Mouse (Mus musculus) E14TG2a.4 (cell line): ENCODE measurements around the gene Gm5485.
A peak's percentile ranks its signal among the peaks of the same experiment; 100 is the strongest.

Experiments used
- H3K27me3 ChIP-seq: 2 replicates; pipeline ENCODE4 v1.6.1; 2014; ENCODE audit warnings: low read length, control low read depth; ENCODE audit not compliant: insufficient read depth
- H3K36me3 ChIP-seq: 2 replicates; pipeline ENCODE4 v1.6.1; 2014; ENCODE audit warnings: low read length, control low read depth; ENCODE audit not compliant: insufficient read depth
- H3K4me1 ChIP-seq: replicated peaks from 2 replicates; pipeline ENCODE4 v1.6.1; 2014; ENCODE audit warnings: low read depth, low read length, control low read depth
- H3K4me3 ChIP-seq: replicated peaks from 2 replicates; pipeline ENCODE4 v1.5.1; 2014; ENCODE audit warnings: mild to moderate bottlenecking, low read length
- H3K9me3 ChIP-seq: 2 replicates; pipeline ENCODE4 v1.6.1; 2014; ENCODE audit warnings: low read length, control low read depth
- CTCF ChIP-seq: conservative IDR thresholded peaks from 2 replicates; pipeline ENCODE4 v1.5.1; 2014; ENCODE audit warnings: low read length
- NANOG ChIP-seq: IDR thresholded peaks from 2 replicates; pipeline ENCODE4 v1.6.1; 2014; ENCODE audit warnings: borderline replicate concordance, low read length, mixed read lengths
- POU5F1 ChIP-seq: IDR thresholded peaks from 2 replicates; pipeline ENCODE4 v1.6.1; 2014; ENCODE audit warnings: low read length, borderline replicate concordance

Gene Gm5485

GRCm38 (mm10) chr16:48424069-48424468 is 11.9 kb upstream of the Gm5485 start:
- no peak for TF ChIP-seq POU5F1
- TF ChIP-seq CTCF: no peak
- no peak for TF ChIP-seq NANOG
- Histone ChIP-seq H3K36me3 (no peaks in the 10 kb centered on the region), H3K9me3 (peaks cover 26% of the 10 kb centered on the region), H3K4me3 (no peak overlapping the region), H3K4me1 (peaks cover 22% of the 10 kb centered on the region), H3K27me3 (peaks cover 7% of the 10 kb centered on the region; the same call in 1 of the 2 replicates)

DNA sequence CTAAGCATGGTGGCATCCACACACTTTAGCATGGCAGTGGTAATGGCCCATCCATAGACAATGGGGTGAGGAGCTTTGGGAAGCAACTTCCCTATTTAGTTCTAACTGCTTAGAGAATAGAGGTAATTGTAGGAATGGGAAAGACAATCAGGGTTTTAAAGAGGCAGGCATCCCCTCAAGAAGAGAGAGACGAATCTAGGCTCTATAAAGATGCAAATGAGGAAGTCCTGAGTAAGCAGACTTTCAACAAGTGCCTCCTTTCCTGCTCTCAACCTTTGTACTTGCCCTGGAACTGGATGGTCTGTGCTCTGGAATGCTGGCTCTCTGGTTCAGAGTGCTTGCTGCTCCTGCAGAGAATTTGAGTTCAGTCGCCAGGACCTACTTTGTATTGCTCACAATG is 10.3 kb upstream of the Gm5485 start:
- TF ChIP-seq POU5F1 (no peak), NANOG (peak; percentile 99)
- H3K27me3 ChIP-seq: peaks cover 8% of the 10 kb centered on the region; the same call in 1 of the 2 replicates
- no peaks in the 10 kb centered on the region for H3K36me3 ChIP-seq
- H3K4me3 ChIP-seq: no peak overlapping the region
- H3K9me3 ChIP-seq: peaks cover 26% of the 10 kb centered on the region
- H3K4me1 ChIP-seq: peaks cover 20% of the 10 kb centered on the region

DNA sequence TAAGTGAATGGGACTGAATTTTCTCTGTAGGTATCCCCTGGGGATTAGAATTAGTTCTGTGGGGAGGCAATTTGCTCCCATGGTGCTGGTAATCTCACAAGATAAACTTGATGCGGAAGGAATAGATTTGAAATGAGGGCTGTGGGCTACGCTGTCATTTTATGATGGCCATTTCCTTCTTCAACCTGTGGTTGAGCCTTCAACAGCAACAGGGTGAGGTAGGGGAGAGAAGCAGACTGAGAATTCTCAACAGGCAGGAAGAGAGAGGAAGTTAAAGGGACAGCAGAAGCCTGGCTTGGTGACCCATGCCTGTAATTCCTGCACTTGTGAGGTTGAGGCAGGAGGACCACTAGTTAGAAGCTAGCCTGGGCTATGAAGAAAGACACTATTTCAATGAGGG is 6.8 kb upstream of the Gm5485 start:
- Histone ChIP-seq H3K36me3 (no peaks in the 10 kb centered on the region), H3K4me3 (no peak overlapping the region), H3K27me3 (peaks cover 8% of the 10 kb centered on the region; the same call in 1 of the 2 replicates), H3K9me3 (peaks cover 9% of the 10 kb centered on the region; the same call in 1 of the 2 replicates), H3K4me1 (peaks cover 19% of the 10 kb centered on the region)
- no peak for TF ChIP-seq POU5F1
- TF ChIP-seq CTCF: no peak
- no peak for TF ChIP-seq NANOG

DNA sequence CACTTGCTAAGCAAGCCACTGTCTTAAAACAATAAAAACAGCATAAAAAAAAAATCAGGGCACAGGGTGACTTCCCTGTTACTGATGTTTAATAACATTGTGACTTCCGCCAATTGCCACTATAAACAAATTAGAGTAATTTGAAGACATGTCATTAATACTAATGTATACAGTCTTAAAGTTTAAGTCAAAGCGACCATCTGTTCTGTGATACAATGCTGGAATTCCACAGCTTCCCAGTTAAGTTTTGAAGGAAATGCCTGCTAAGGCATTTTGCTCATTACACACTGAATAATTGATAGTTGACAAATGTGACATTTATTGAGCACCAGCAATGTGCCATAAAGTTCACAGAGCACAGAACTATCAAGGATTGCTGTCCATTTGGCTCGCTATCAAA is 6.3 kb upstream of the Gm5485 start:
- Histone ChIP-seq H3K4me1 (peaks cover 19% of the 10 kb centered on the region), H3K27me3 (peaks cover 8% of the 10 kb centered on the region; the same call in 1 of the 2 replicates), H3K4me3 (no peak overlapping the region), H3K36me3 (no peaks in the 10 kb centered on the region), H3K9me3 (peaks cover 9% of the 10 kb centered on the region; the same call in 1 of the 2 replicates)
- TF ChIP-seq NANOG: no peak
- TF ChIP-seq CTCF: no peak
- no peak for TF ChIP-seq POU5F1

GRCm38 (mm10) chr16:48410125-48410524 is 2.1 kb downstream of the Gm5485 start:
- Histone ChIP-seq H3K4me1 (no peaks in the 10 kb centered on the region), H3K27me3 (no peaks in the 10 kb centered on the region; the same call in 1 of the 2 replicates), H3K36me3 (no peaks in the 10 kb centered on the region), H3K4me3 (no peak overlapping the region), H3K9me3 (no peaks in the 10 kb centered on the region)
- no peak for TF ChIP-seq CTCF
- TF ChIP-seq POU5F1: no peak
- no peak for TF ChIP-seq NANOG

- Histone ChIP-seq H3K4me1 (no peaks in the 10 kb centered on the region), H3K9me3 (no peaks in the 10 kb centered on the region), H3K27me3 (no peaks in the 10 kb centered on the region; the same call in 1 of the 2 replicates), H3K36me3 (no peaks in the 10 kb centered on the region), H3K4me3 (no peak overlapping the region)
- no peak for TF ChIP-seq NANOG
- TF ChIP-seq POU5F1: no peak
- TF ChIP-seq CTCF: no peak
These were observed 2.6 kb downstream of the Gm5485 start for GRCm38 (mm10) chr16:48409580-48409979.

GRCm38 (mm10) chr16:48405674-48406403 is 6.4 kb downstream of the Gm5485 start:
- H3K27me3 ChIP-seq: no peaks in the 10 kb centered on the region; the same call in 1 of the 2 replicates
- H3K9me3 ChIP-seq: no peaks in the 10 kb centered on the region
- no peaks in the 10 kb centered on the region for H3K36me3 ChIP-seq
- no peaks in the 10 kb centered on the region for H3K4me1 ChIP-seq
- TF ChIP-seq NANOG (no peak), POU5F1 (no peak), CTCF (no peak)
- no peak overlapping the region for H3K4me3 ChIP-seq

- Histone ChIP-seq H3K27me3 (no peaks in the 10 kb centered on the region), H3K9me3 (no peaks in the 10 kb centered on the region), H3K36me3 (no peaks in the 10 kb centered on the region), H3K4me1 (no peaks in the 10 kb centered on the region), H3K4me3 (no peak overlapping the region)
- TF ChIP-seq CTCF (no peak), POU5F1 (no peak), NANOG (no peak)
These were observed 8.2 kb downstream of the Gm5485 start for GRCm38 (mm10) chr16:48404009-48404408.

DNA sequence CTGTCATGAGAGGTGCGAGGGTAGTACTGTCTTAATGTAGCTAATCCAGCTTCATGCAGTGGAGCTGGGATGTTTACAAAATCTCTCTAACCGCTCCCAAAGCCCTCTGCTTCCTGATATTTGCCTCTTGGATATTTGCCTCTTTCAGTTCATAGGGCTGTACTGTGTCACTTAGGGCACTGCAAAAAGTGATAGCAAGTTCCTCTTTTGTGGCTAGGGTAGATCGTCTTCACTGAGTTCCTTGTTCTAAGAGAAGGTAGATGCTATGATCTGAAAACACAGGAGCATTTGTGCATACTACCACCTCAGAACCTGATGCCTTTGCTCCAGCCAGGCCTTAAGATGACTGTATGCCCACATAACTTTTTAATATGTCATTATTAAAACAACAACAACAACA is 8.8 kb downstream of the Gm5485 start:
- Histone ChIP-seq H3K27me3 (no peaks in the 10 kb centered on the region), H3K4me1 (no peaks in the 10 kb centered on the region), H3K9me3 (no peaks in the 10 kb centered on the region), H3K4me3 (no peak overlapping the region), H3K36me3 (no peaks in the 10 kb centered on the region)
- TF ChIP-seq POU5F1: no peak
- TF ChIP-seq NANOG: no peak
- no peak for TF ChIP-seq CTCF
